Mouse (Mus musculus) liver, postnatal 0 days (tissue): ENCODE measurements at regions not wholly inside any gene's neighbourhood (a gene's known extent, or its start where the extent isn't known, plus 50 kb on each side); places are given as distances from the start of the nearest gene placed in this dataset.

Experiments
- ATAC-seq: fragments of 200-750 bp; cut with Nextera tagmentation; 2 replicates; pipeline ENCODE4 v1.8.0; 2017; ENCODE audit warnings: mild to moderate bottlenecking, moderate library complexity
- DNase-seq: peaks from one replicate; pipeline ENCODE4 v3.0.0-alpha.2; 2016
- H3K27ac ChIP-seq: fragments of 300-500 bp; sonication (generic); 2 replicates; pipeline ENCODE4 v1.5.1; 2014; ENCODE audit warnings: antibody characterized with exemption, moderate library complexity, mild to moderate bottlenecking, low read depth
- H3K27me3 ChIP-seq: fragments of 300-500 bp; sonication (generic); 2 replicates; pipeline ENCODE4 v1.6.1; 2014; ENCODE audit warnings: low read length, control low read depth, mixed read lengths; ENCODE audit not compliant: insufficient read depth
- H3K36me3 ChIP-seq: fragments of 300-500 bp; sonication (generic); replicated peaks from 2 replicates; pipeline ENCODE4 v1.6.1; 2014; ENCODE audit warnings: mild to moderate bottlenecking, control low read depth, low read length, moderate library complexity, mixed read lengths; ENCODE audit not compliant: insufficient read depth
- H3K4me1 ChIP-seq: fragments of 300-500 bp; sonication (generic); 2 replicates; pipeline ENCODE4 v1.6.1; 2014; ENCODE audit warnings: antibody characterized with exemption, mild to moderate bottlenecking, control low read depth; ENCODE audit not compliant: insufficient read depth
- H3K4me2 ChIP-seq: fragments of 300-500 bp; sonication (generic); 2 replicates; pipeline ENCODE4 v1.6.1; 2014; ENCODE audit warnings: low read depth, mild to moderate bottlenecking, low read length, moderate library complexity, mixed read lengths
- H3K4me3 ChIP-seq: fragments of 300-500 bp; sonication (generic); 2 replicates; pipeline ENCODE4 v1.5.1; 2014; ENCODE audit warnings: low read depth, low read length
- H3K9ac ChIP-seq: fragments of 300-500 bp; sonication (generic); replicated peaks from 2 replicates; pipeline ENCODE4 v1.6.1; 2014; ENCODE audit warnings: mild to moderate bottlenecking, moderate library complexity
- H3K9me3 ChIP-seq: fragments of 300-500 bp; sonication (generic); 2 replicates; pipeline ENCODE4 v1.6.1; 2016; ENCODE audit warnings: mild to moderate bottlenecking, control low read depth, low read length, mixed read lengths
- CTCF ChIP-seq: sonication (generic); IDR thresholded peaks from 2 replicates; pipeline ENCODE4 v1.5.1; 2016; ENCODE audit warnings: antibody characterized with exemption, low read depth
- EP300 ChIP-seq: IDR thresholded peaks from 2 replicates; pipeline ENCODE4 v1.6.1; 2016; ENCODE audit warnings: antibody characterized with exemption, low read depth, mild to moderate bottlenecking
- WGBS: fragments of 180-500 bp; shearing (Covaris S2); extraction: QIAGEN DNeasy Blood & Tissue Kit; methylation state at CpG from one replicate; pipeline ENCODE4 v1.1.7; 2014; ENCODE audit not compliant: insufficient replicate concordance; 5-methylcytosine and 5-hydroxymethylcytosine counted together

GRCm38 (mm10) chr1:47076423-47076822 lies 183.8 kb upstream of the Slc39a10 start:
- Histone ChIP-seq H3K4me2 (no peak overlapping the region), H3K9me3 (no peaks in the 10 kb centered on the region), H3K9ac (no peak overlapping the region), H3K27me3 (no peaks in the 10 kb centered on the region), H3K4me1 (no peaks in the 10 kb centered on the region), H3K36me3 (no peaks in the 10 kb centered on the region), H3K4me3 (no peak overlapping the region), H3K27ac (no peak overlapping the region)
- DNase-seq (no peak), ATAC-seq (no peak)
- WGBS = 77% methylated on average over 7 of the region's 7 CpGs
- TF ChIP-seq CTCF = no peak
- TF ChIP-seq EP300 = no peak

- Histone ChIP-seq H3K4me3 (no peak overlapping the region), H3K27me3 (no peaks in the 10 kb centered on the region), H3K9ac (no peak overlapping the region), H3K36me3 (no peaks in the 10 kb centered on the region), H3K4me1 (no peaks in the 10 kb centered on the region), H3K9me3 (no peaks in the 10 kb centered on the region), H3K4me2 (no peak overlapping the region), H3K27ac (no peak overlapping the region)
- DNase-seq (no peak), ATAC-seq (no peak)
- TF ChIP-seq EP300 (no peak), CTCF (no peak)
- 60% methylated on average over 1 of the region's 1 CpGs for WGBS
Measured at GRCm38 (mm10) chr1:47058149-47058548, 165.5 kb upstream of the Slc39a10 start.

GRCm38 (mm10) chr1:47057344-47057743 lies 164.7 kb upstream of the Slc39a10 start:
- Histone ChIP-seq H3K36me3 (no peaks in the 10 kb centered on the region), H3K9ac (no peak overlapping the region), H3K27ac (no peak overlapping the region), H3K4me3 (no peak overlapping the region), H3K9me3 (no peaks in the 10 kb centered on the region), H3K4me1 (no peaks in the 10 kb centered on the region), H3K27me3 (no peaks in the 10 kb centered on the region), H3K4me2 (no peak overlapping the region)
- DNase-seq (no peak), ATAC-seq (no peak)
- TF ChIP-seq EP300 (no peak), CTCF (no peak)
- WGBS = 57% methylated on average over 3 of the region's 3 CpGs

- H3K27ac ChIP-seq = no peak overlapping the region
- H3K4me2 ChIP-seq = no peak overlapping the region
- H3K36me3 ChIP-seq = no peaks in the 10 kb centered on the region
- H3K4me1 ChIP-seq = no peaks in the 10 kb centered on the region
- no peak for TF ChIP-seq EP300
- no peak for TF ChIP-seq CTCF
- no peak for DNase-seq
- H3K27me3 ChIP-seq = no peaks in the 10 kb centered on the region
- no peak for ATAC-seq
- no peaks in the 10 kb centered on the region for H3K9me3 ChIP-seq
- H3K9ac ChIP-seq = no peak overlapping the region
- no peak overlapping the region for H3K4me3 ChIP-seq
Measured at GRCm38 (mm10) chr1:47051109-47051508, 158.5 kb upstream of the Slc39a10 start.

DNA sequence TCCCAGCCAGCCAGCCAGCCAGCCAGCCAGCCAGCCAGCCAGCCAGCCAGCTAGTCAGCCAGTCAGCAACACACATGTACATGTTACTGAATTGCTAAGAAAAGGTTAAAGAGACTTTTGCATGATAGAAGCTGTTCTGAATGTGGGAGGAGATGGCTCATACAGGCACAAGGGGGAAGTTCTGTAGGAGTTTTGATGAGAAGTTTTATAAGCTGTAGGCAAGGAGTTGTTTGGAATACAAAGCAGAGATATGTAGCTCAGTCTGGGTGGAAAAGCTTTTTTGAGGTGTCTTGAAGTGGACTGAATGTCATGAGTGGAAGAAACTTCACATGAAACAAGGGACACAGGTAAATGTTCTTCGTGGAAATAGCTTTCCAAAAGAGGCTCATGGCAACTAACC lies 157.8 kb upstream of the Slc39a10 start:
- Histone ChIP-seq H3K36me3 (no peaks in the 10 kb centered on the region), H3K4me1 (no peaks in the 10 kb centered on the region), H3K9me3 (no peaks in the 10 kb centered on the region), H3K27me3 (no peaks in the 10 kb centered on the region), H3K4me2 (no peak overlapping the region), H3K9ac (no peak overlapping the region), H3K27ac (no peak overlapping the region), H3K4me3 (no peak overlapping the region)
- TF ChIP-seq CTCF = no peak
- no peak for TF ChIP-seq EP300
- DNase-seq (no peak), ATAC-seq (no peak)
- WGBS = 63% methylated on average over 1 of the region's 1 CpGs

GRCm38 (mm10) chr1:47037576-47037975 lies 144.9 kb upstream of the Slc39a10 start:
- no peak overlapping the region for H3K9ac ChIP-seq
- TF ChIP-seq CTCF = no peak
- TF ChIP-seq EP300 = no peak
- no peaks in the 10 kb centered on the region for H3K4me1 ChIP-seq
- H3K9me3 ChIP-seq = no peaks in the 10 kb centered on the region
- no peak overlapping the region for H3K27ac ChIP-seq
- H3K4me2 ChIP-seq = no peak overlapping the region
- no peaks in the 10 kb centered on the region for H3K27me3 ChIP-seq
- H3K4me3 ChIP-seq = no peak overlapping the region
- no peak for DNase-seq
- ATAC-seq = no peak
- WGBS = 73% methylated on average over 2 of the region's 2 CpGs
- no peaks in the 10 kb centered on the region for H3K36me3 ChIP-seq

DNA sequence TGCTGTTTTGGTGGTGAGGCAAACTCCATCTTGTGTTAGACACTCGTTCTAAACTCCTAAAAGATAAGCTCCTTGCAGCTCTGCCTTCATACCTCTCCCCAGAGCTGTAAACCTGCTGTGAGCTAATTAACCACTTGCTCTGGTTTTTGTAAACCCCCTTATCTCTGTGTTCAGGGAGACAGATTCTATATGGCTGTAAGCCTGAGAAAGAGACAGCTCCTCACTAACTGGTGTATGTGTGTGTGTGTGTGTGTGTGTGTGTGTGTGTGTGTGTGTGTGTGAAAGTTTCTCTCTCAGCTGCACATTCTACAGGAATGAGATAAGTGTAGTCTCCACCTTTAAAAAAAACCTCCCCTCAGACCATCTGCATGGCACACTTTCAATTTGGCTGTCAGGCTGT lies 126.7 kb upstream of the Slc39a10 start:
- 10% methylated on average over 1 of the region's 1 CpGs for WGBS
- TF ChIP-seq CTCF (no peak), EP300 (no peak)
- Histone ChIP-seq H3K9me3 (no peaks in the 10 kb centered on the region), H3K9ac (no peak overlapping the region), H3K4me2 (no peak overlapping the region), H3K27me3 (no peaks in the 10 kb centered on the region), H3K4me1 (no peaks in the 10 kb centered on the region), H3K36me3 (no peaks in the 10 kb centered on the region), H3K4me3 (no peak overlapping the region), H3K27ac (no peak overlapping the region)
- ATAC-seq (no peak), DNase-seq (no peak)
